Mouse (Mus musculus) spleen, adult 2 months (tissue): ENCODE measurements around the gene Sgca.

ENCODE experiments used
- CTCF ChIP-seq: fragments of 200-500 bp; IDR thresholded peaks from 2 replicates; pipeline ENCODE4 v1.5.1; 2011; ENCODE audit warnings: mild to moderate bottlenecking, inconsistent platforms; ENCODE audit not compliant: insufficient read depth, insufficient read length, insufficient replicate concordance; ENCODE audit errors: extremely low read depth
- POLR2A ChIP-seq: fragments of 200-500 bp; IDR thresholded peaks from 2 replicates; pipeline ENCODE4 v1.6.1; 2011; ENCODE audit warnings: low read depth, low read length, inconsistent platforms

DNA sequence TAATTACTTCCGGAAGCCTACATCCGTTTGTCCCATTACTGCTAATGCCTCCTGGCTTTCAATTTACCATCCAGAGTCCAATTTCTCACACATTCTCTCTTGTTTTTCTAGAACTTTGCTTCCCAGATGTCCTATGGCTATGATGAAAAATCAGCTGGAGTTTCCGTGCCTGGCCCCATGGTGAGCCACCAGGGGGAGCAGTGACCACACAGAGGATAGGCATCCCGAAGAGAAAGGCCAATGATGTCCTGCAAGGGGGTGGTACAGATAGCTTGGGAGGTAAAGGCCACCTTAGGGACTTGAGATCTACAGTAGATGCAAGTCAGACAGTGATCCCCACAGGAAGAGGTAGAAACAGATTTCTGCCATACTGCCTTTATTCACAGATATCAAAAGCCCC, 36.8 kb downstream of the Sgca start:
- TF ChIP-seq CTCF (peak; percentile 82; the same call in 1 of the 2 replicates), POLR2A (no peak)
